Mouse (Mus musculus): ENCODE data around the gene Hs6st3. TPM values are rescaled to one million over a fixed set of nuclear protein-coding genes. Genes with fewer than 3 reads are reported as not detected.

The Hs6st3 gene
- polyA plus RNA-seq, 1 experiment from 2014 or later: 0.08 TPM

DNA sequence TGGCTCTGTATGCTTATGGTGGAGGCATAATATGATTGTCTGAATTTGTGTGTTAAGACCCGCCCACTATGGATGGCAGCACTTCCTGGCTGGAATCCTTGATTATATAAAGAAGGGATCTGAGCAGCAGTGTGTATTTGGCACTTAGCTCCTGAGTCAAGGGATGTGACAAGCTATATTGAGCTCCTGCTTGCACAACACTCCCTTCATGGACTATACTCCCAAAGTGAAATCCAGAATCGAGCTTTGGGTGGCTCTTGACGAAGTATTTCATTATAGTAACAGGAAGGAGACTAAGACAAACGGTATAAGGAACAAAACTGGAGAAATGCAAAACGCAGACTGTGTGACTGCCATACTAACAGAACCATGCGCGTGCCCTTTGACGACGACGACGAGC, 660.4 kb downstream of the Hs6st3 start:
- ATAC-seq (replicated peaks; ENCODE audit: low FRiP score, low read depth) (no peak), DNase-seq (ENCODE audit: low spot score) (no peak)
- TF ChIP-seq CTCF (IDR thresholded peaks at IDR 0.05; ENCODE audit: low read depth): no peak
- H3K4me1 ChIP-seq (replicated peaks; ENCODE audit: insufficient read depth, low read length): no peaks in the 10 kb centered on the region
- 87% methylated on average over 11 of the region's 11 CpGs for WGBS
- no peak overlapping the region for H3K4me2 ChIP-seq (ENCODE audit: low read length)
- H3K27ac ChIP-seq: no peak overlapping the region
- H3K27me3 ChIP-seq (ENCODE audit: insufficient read depth, low read length): no peaks in the 10 kb centered on the region
- H3K4me3 ChIP-seq (replicated peaks; ENCODE audit: low read depth, low read length): no peak overlapping the region
- H3K9me3 ChIP-seq (replicated peaks; ENCODE audit: low read length): no peaks in the 10 kb centered on the region
- no peaks in the 10 kb centered on the region for H3K36me3 ChIP-seq (ENCODE audit: insufficient read depth, low read length)
- H3K9ac ChIP-seq (ENCODE audit: low read depth, low read length): no peak overlapping the region

DNA sequence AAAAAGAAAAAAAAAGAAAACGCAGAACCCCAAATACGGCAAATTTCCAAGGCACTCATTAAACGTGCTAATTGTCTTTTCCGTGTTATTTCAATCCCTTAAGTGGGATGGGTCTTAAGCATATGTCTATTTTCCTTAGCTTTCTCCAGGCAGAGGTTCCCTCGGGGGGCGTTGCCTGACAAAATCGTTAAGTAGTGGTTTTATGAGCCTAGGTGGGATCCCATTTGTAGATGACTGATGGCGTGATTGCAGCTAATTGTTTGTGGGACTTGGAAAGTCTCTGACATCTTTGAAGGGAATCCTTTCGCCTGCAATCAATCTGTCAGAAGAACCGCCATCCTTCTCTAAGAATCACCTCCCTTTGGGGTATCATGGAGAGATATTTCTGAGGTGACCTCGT, 662.7 kb downstream of the Hs6st3 start:
- no peaks in the 10 kb centered on the region for H3K36me3 ChIP-seq (ENCODE audit: insufficient read depth, low read length)
- no peaks in the 10 kb centered on the region for H3K9me3 ChIP-seq (replicated peaks; ENCODE audit: low read length)
- H3K27me3 ChIP-seq (ENCODE audit: insufficient read depth, low read length): no peaks in the 10 kb centered on the region
- no peaks in the 10 kb centered on the region for H3K4me1 ChIP-seq (replicated peaks; ENCODE audit: insufficient read depth, low read length)
- H3K9ac ChIP-seq (ENCODE audit: low read depth, low read length): no peak overlapping the region
- H3K4me3 ChIP-seq (replicated peaks; ENCODE audit: low read depth, low read length): no peak overlapping the region
- no peak for DNase-seq (ENCODE audit: low spot score)
- 39% methylated on average over 11 of the region's 11 CpGs for WGBS
- no peak for TF ChIP-seq CTCF (IDR thresholded peaks at IDR 0.05; ENCODE audit: low read depth)
- no peak overlapping the region for H3K27ac ChIP-seq
- H3K4me2 ChIP-seq (ENCODE audit: low read length): no peak overlapping the region
- no peak for ATAC-seq (replicated peaks; ENCODE audit: low FRiP score, low read depth)

DNA sequence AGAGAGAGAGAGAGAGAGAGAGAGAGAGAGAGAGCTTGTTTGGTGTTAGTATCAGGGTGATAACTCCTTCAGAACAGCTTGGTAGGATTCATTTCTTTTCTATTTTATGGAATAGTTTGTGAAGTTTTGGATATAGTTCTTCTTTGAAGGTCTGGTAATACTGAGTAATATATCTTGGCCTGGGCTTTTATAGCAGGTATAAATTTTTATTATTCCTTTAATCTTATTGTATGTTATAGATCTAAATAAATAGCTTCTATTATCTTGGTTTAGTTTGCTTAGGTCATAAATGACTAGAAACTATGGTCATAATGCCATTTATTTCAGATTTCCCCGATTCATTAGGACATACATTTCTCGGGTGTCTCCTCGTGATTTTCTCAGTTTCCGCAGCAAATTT, 675.8 kb downstream of the Hs6st3 start:
- Histone ChIP-seq H3K9ac (ENCODE audit: low read depth, low read length) (no peak overlapping the region), H3K4me1 (replicated peaks; ENCODE audit: insufficient read depth, low read length) (no peaks in the 10 kb centered on the region), H3K4me2 (ENCODE audit: low read length) (no peak overlapping the region), H3K36me3 (ENCODE audit: insufficient read depth, low read length) (no peaks in the 10 kb centered on the region), H3K27ac (no peak overlapping the region), H3K27me3 (ENCODE audit: insufficient read depth, low read length) (no peaks in the 10 kb centered on the region), H3K4me3 (replicated peaks; ENCODE audit: low read depth, low read length) (no peak overlapping the region), H3K9me3 (replicated peaks; ENCODE audit: low read length) (no peaks in the 10 kb centered on the region)
- 90% methylated on average over 4 of the region's 4 CpGs for WGBS
- no peak for DNase-seq (ENCODE audit: low spot score)
- TF ChIP-seq CTCF (IDR thresholded peaks at IDR 0.05; ENCODE audit: low read depth): no peak
- no peak for ATAC-seq (replicated peaks; ENCODE audit: low FRiP score, low read depth)

DNA sequence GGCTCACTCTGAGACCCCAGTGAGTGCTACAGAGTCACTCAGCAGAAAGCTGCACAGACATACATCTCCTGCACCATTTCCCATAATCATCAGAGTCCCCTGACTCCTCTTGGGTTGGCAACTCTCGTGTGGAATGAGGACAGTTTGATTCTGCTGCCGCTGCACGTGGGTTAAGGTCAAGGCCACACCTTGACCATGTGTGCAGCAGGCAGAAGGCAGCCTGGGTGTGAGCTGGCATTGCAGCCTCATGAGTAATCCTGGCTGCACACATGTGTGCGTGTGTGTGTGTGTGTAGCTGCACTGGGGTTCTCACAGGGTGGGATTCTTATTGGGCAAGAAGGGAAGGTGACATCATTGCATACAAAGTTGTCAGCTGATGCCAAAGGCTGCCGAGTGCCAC, 677.5 kb downstream of the Hs6st3 start:
- Histone ChIP-seq H3K27ac (no peak overlapping the region), H3K9ac (ENCODE audit: low read depth, low read length) (no peak overlapping the region), H3K36me3 (ENCODE audit: insufficient read depth, low read length) (no peaks in the 10 kb centered on the region), H3K4me2 (ENCODE audit: low read length) (no peak overlapping the region), H3K4me1 (replicated peaks; ENCODE audit: insufficient read depth, low read length) (no peaks in the 10 kb centered on the region), H3K27me3 (ENCODE audit: insufficient read depth, low read length) (no peaks in the 10 kb centered on the region), H3K9me3 (replicated peaks; ENCODE audit: low read length) (no peaks in the 10 kb centered on the region), H3K4me3 (replicated peaks; ENCODE audit: low read depth, low read length) (no peak overlapping the region)
- no peak for TF ChIP-seq CTCF (IDR thresholded peaks at IDR 0.05; ENCODE audit: low read depth)
- 78% methylated on average over 5 of the region's 5 CpGs for WGBS
- ATAC-seq (replicated peaks; ENCODE audit: low FRiP score, low read depth) (no peak), DNase-seq (ENCODE audit: low spot score) (no peak)

DNA sequence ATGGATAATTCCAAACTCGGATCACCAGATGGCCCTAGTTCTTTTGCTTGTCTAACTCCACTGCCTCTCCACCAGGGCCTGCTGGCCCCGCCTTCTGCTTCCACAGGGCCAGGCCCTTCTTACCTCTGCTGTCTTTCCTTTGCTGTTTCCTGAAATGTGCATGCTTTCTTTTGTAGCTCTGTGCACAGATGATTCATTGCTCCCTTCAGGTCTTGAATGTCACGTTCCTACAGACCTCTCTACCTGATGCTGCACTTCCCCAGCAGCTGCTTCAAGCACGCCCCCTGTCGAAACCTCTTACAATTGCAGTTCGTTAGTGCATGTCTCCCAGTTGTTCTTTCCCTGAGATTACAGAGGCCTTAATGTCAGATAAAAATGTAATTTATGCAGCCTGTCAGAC, 682.4 kb downstream of the Hs6st3 start:
- no peak overlapping the region for H3K4me3 ChIP-seq (replicated peaks; ENCODE audit: low read depth, low read length)
- no peaks in the 10 kb centered on the region for H3K9me3 ChIP-seq (replicated peaks; ENCODE audit: low read length)
- DNase-seq (ENCODE audit: low spot score) (peak; percentile 25), ATAC-seq (replicated peaks; ENCODE audit: low FRiP score, low read depth) (peak; percentile 54; the same call in 1 of the 2 replicates)
- H3K4me1 ChIP-seq (replicated peaks; ENCODE audit: insufficient read depth, low read length): no peaks in the 10 kb centered on the region
- no peak overlapping the region for H3K9ac ChIP-seq (ENCODE audit: low read depth, low read length)
- H3K27ac ChIP-seq: no peak overlapping the region
- no peak overlapping the region for H3K4me2 ChIP-seq (ENCODE audit: low read length)
- 44% methylated on average over 6 of the region's 6 CpGs for WGBS
- no peaks in the 10 kb centered on the region for H3K36me3 ChIP-seq (ENCODE audit: insufficient read depth, low read length)
- no peaks in the 10 kb centered on the region for H3K27me3 ChIP-seq (ENCODE audit: insufficient read depth, low read length)
- TF ChIP-seq CTCF (IDR thresholded peaks at IDR 0.05; ENCODE audit: low read depth): peak; percentile 52; the same call in 1 of the 2 replicates

DNA sequence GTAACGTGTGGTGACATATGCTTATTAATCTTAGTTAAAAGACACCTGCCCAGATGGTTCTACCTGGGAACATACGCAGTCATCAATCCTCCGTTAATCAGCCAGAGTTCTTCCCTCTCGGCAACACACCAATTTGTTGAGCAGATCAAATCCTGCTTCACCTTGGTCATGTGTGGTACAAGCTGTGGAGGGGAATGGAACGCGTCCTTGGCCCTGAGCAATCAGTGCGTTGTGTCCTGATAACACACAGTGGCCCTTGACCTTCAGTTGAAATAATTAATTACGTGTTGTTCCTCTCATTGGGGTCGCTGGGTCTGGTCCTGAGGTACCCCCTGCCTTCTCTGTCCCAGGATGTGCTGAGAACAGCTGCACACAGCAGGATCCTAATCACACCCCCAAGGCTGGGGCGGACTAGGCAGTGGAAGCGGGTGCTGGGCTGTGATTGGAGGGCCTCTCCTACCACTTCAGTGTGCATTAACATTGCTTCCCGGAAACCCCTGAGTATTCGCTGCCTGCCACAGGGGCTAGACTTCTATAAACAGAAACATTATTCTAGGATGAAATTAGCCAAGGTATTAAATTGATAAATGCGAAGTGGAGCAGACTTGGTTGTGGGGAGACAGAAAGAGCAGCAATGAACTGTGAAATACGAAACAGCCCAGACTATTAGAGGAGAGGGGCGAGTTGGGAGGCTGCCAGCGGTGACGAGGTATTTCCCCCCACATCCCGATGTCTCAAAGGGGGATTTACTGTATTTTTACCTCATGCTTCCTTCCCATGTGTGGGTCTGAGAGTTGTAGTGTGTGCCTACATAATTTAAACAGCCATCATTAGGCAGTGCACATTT, 693.2 kb downstream of the Hs6st3 start:
- Histone ChIP-seq H3K4me1 (replicated peaks; ENCODE audit: insufficient read depth, low read length) (no peaks in the 10 kb centered on the region), H3K9me3 (replicated peaks; ENCODE audit: low read length) (no peaks in the 10 kb centered on the region), H3K4me2 (ENCODE audit: low read length) (no peak overlapping the region), H3K27ac (no peak overlapping the region), H3K9ac (ENCODE audit: low read depth, low read length) (no peak overlapping the region), H3K4me3 (replicated peaks; ENCODE audit: low read depth, low read length) (no peak overlapping the region), H3K27me3 (ENCODE audit: insufficient read depth, low read length) (no peaks in the 10 kb centered on the region), H3K36me3 (ENCODE audit: insufficient read depth, low read length) (no peaks in the 10 kb centered on the region)
- TF ChIP-seq CTCF (IDR thresholded peaks at IDR 0.05; ENCODE audit: low read depth): no peak
- 43% methylated on average over 19 of the region's 19 CpGs for WGBS
- DNase-seq (ENCODE audit: low spot score) (no peak), ATAC-seq (replicated peaks; ENCODE audit: low FRiP score, low read depth) (0 out of 2 replicates have a peak, but pooled peaks have one; percentile 52)

DNA sequence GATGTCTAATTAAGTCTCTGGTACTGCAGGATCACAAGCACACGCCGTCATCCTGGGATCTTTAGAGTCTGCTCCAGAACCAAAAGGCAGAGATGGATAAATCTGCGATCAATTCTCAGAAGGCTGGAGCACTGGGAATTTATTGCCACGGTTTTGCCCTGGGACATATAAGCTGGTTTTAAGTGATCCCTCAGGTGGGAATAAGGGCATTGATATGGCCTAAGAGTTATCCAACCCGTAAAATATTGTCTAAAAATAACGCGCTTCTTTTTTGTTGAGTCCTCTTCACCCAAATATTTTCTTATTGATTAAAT, 693.8 kb downstream of the Hs6st3 start:
- DNase-seq (ENCODE audit: low spot score) (no peak), ATAC-seq (replicated peaks; ENCODE audit: low FRiP score, low read depth) (no peak)
- H3K27ac ChIP-seq: no peak overlapping the region
- H3K9ac ChIP-seq (ENCODE audit: low read depth, low read length): no peak overlapping the region
- WGBS: 62% methylated on average over 7 of the region's 7 CpGs
- no peak overlapping the region for H3K4me3 ChIP-seq (replicated peaks; ENCODE audit: low read depth, low read length)
- H3K4me1 ChIP-seq (replicated peaks; ENCODE audit: insufficient read depth, low read length): no peaks in the 10 kb centered on the region
- H3K27me3 ChIP-seq (ENCODE audit: insufficient read depth, low read length): no peaks in the 10 kb centered on the region
- no peaks in the 10 kb centered on the region for H3K9me3 ChIP-seq (replicated peaks; ENCODE audit: low read length)
- no peaks in the 10 kb centered on the region for H3K36me3 ChIP-seq (ENCODE audit: insufficient read depth, low read length)
- no peak for TF ChIP-seq CTCF (IDR thresholded peaks at IDR 0.05; ENCODE audit: low read depth)
- H3K4me2 ChIP-seq (ENCODE audit: low read length): no peak overlapping the region
